Mouse (Mus musculus): Measurements from ENCODE around the gene Limk2. TPM values are rescaled to one million over a fixed set of nuclear protein-coding genes. Genes with fewer than 3 reads are reported as not detected.

Limk2 gene
- total and polyA plus RNA-seq, 2 experiments from 2014 or later, result 98.6 to 173 TPM

DNA sequence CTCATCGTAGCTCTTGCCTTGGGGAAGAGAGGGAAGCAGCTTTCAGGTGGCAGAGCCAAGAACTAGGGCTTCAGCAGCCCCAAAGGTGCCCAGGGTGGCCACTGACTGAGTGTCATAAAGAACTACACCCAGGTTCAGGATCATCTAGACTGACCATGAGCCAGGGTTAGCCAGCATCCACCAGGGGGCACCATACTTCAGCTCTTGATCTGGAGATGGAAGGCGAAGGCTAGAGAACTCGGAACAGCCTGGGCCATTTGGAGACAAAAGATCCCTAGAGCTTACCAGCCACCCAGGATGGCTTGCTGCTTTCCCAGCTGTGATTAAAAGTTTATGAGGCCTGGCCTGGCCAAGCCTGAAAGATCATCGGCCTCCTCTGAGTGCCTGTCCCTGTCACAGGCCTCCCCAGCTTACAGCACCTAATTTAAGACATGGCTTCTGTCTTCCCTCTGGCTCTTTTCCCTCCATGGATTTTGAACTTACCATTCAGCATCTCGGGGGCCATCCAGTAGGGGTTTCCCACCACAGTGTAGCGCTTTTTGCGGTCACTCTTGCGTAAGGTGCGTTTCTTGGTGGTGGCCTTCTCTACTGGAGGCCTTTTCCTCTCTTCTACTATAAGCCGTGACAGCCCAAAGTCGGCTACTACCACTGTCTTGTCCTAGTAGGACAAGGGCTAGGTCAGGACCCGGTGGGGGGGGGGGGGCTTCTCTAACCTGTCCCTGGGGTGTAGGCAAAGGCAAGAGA lies 61.7 kb downstream of the Limk2 start:
- Histone ChIP-seq H3K9ac (no peak overlapping the region), H3K9me3 (ENCODE audit: low read length) (no peaks in the 10 kb centered on the region), H3K4me1 (ENCODE audit: insufficient read depth) (no peaks in the 10 kb centered on the region), H3K27me3 (ENCODE audit: insufficient read depth, low read length) (no peaks in the 10 kb centered on the region), H3K36me3 (ENCODE audit: insufficient read depth) (peaks cover 82% of the 10 kb centered on the region), H3K4me3 (ENCODE audit: low read depth, low read length) (no peak overlapping the region), H3K4me2 (ENCODE audit: low read depth) (no peak overlapping the region), H3K27ac (ENCODE audit: low read depth, low read length) (no peak overlapping the region)
- DNase-seq, result peak; percentile 85
- peak; percentile 88 for ATAC-seq
- WGBS, result 65% methylated on average over 12 of the region's 12 CpGs
- peak; percentile 83 for TF ChIP-seq CTCF (IDR thresholded peaks at IDR 0.05; ENCODE audit: low read depth)

DNA sequence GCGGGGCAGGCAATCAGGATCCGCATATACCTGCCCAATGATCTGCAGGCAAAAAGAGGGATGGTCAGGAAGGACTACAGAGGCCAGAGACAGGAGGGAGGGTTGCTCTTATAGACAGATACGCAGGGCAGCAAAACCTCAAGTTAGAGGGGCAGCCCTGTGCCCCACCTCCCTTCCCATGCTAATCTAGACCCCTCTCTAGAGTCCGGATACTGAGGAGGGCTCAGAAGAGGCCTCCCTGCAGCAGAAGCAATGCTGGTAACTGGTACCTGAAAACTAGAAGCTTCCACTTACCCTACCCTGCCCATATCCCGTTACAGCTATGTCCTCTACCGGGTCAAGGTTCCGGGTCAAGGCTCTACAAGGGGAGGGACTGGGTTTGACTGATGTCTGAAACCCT lies 62.6 kb downstream of the Limk2 start:
- no peak overlapping the region for H3K4me3 ChIP-seq (ENCODE audit: low read depth, low read length)
- no peak for TF ChIP-seq CTCF (IDR thresholded peaks at IDR 0.05; ENCODE audit: low read depth)
- H3K4me1 ChIP-seq (ENCODE audit: insufficient read depth), result no peaks in the 10 kb centered on the region
- ATAC-seq (no peak), DNase-seq (no peak)
- no peaks in the 10 kb centered on the region for H3K27me3 ChIP-seq (ENCODE audit: insufficient read depth, low read length)
- H3K36me3 ChIP-seq (ENCODE audit: insufficient read depth), result peaks cover 84% of the 10 kb centered on the region
- no peak overlapping the region for H3K4me2 ChIP-seq (ENCODE audit: low read depth)
- H3K27ac ChIP-seq (ENCODE audit: low read depth, low read length), result no peak overlapping the region
- no peaks in the 10 kb centered on the region for H3K9me3 ChIP-seq (ENCODE audit: low read length)
- WGBS, result 94% methylated on average over 7 of the region's 7 CpGs
- H3K9ac ChIP-seq, result no peak overlapping the region

DNA sequence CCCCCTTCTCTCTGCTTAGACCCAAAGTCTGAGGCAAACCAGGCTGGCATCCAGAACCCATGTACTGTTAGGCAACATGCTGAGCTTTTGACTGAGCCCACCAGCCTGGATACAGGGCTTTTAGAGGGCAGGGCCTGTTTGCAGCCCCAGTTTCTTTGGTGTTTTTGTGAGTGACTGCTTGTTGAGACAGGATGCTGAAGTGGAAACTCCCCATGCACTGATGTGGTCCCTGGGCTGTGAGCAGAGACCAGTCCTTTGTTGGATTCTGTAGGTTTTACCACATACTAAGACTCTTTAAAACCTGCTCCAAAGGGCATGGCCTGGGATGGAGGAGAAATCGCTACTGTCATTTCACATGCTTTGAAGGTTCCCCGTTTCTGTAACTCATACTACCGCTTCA lies 64.1 kb downstream of the Limk2 start:
- no peaks in the 10 kb centered on the region for H3K9me3 ChIP-seq (ENCODE audit: low read length)
- no peak for ATAC-seq
- WGBS, result 77% methylated on average over 3 of the region's 3 CpGs
- no peak overlapping the region for H3K4me3 ChIP-seq (ENCODE audit: low read depth, low read length)
- no peak overlapping the region for H3K9ac ChIP-seq
- no peak for DNase-seq
- no peaks in the 10 kb centered on the region for H3K27me3 ChIP-seq (ENCODE audit: insufficient read depth, low read length)
- no peak overlapping the region for H3K27ac ChIP-seq (ENCODE audit: low read depth, low read length)
- TF ChIP-seq CTCF (IDR thresholded peaks at IDR 0.05; ENCODE audit: low read depth), result no peak
- H3K4me2 ChIP-seq (ENCODE audit: low read depth), result no peak overlapping the region
- H3K4me1 ChIP-seq (ENCODE audit: insufficient read depth), result no peaks in the 10 kb centered on the region
- peaks cover 72% of the 10 kb centered on the region for H3K36me3 ChIP-seq (ENCODE audit: insufficient read depth)

DNA sequence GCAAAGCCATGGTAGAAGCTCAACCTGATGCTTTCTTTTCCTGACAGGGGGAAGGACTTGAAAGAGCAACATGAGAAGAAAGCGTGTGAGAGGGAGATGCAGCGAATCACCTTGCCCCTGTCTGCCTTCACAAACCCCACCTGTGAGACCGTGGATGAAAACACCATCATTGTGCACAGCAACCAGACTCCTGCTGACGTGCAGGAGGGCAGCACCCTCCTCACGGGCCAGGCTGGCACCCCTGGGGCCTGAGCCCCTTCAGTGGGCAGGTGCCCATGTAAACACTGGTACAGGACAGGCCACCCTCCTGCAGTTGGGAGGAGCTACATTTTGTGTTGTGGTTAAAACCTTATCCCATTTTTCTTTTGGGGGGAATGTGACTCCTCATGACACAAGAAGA lies 67.5 kb downstream of the Limk2 start:
- ATAC-seq (no peak), DNase-seq (no peak)
- Histone ChIP-seq H3K4me2 (ENCODE audit: low read depth) (no peak overlapping the region), H3K9me3 (ENCODE audit: low read length) (no peaks in the 10 kb centered on the region), H3K4me1 (ENCODE audit: insufficient read depth) (0 out of 2 replicates have a peak, but pooled peaks cover 4% of the 10 kb centered on the region), H3K36me3 (ENCODE audit: insufficient read depth) (peaks cover 52% of the 10 kb centered on the region), H3K27ac (ENCODE audit: low read depth, low read length) (no peak overlapping the region), H3K4me3 (ENCODE audit: low read depth, low read length) (no peak overlapping the region), H3K9ac (no peak overlapping the region), H3K27me3 (ENCODE audit: insufficient read depth, low read length) (no peaks in the 10 kb centered on the region)
- no peak for TF ChIP-seq CTCF (IDR thresholded peaks at IDR 0.05; ENCODE audit: low read depth)
- WGBS, result 79% methylated on average over 5 of the region's 5 CpGs

DNA sequence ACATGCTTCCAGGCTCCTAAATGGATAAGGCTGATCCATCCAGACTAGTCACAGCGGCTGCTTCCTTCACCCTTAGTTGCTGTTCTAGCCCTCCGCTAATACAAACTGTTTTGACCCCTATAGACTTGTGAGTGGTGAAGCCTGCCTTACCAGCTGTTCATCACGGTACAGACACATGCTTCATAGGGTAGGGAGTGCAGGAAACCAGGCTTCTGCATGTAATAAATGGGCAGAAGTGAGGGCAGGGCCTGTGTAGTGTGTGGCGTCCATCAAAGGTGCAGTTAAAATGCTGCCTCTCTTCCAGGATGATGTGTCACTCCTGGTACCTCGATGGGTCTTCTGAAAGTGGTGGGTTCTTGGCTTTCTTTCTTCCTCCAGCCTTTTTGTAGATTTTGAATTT lies 71.0 kb downstream of the Limk2 start:
- Histone ChIP-seq H3K9me3 (ENCODE audit: low read length) (no peaks in the 10 kb centered on the region), H3K36me3 (ENCODE audit: insufficient read depth) (peaks cover 35% of the 10 kb centered on the region), H3K27me3 (ENCODE audit: insufficient read depth, low read length) (no peaks in the 10 kb centered on the region), H3K4me2 (ENCODE audit: low read depth) (no peak overlapping the region), H3K4me3 (ENCODE audit: low read depth, low read length) (no peak overlapping the region), H3K4me1 (ENCODE audit: insufficient read depth) (0 out of 2 replicates have a peak, but pooled peaks cover 4% of the 10 kb centered on the region), H3K9ac (no peak overlapping the region), H3K27ac (ENCODE audit: low read depth, low read length) (no peak overlapping the region)
- DNase-seq (no peak), ATAC-seq (no peak; the same call in none of the 2 replicates)
- WGBS, result 51% methylated on average over 5 of the region's 5 CpGs
- TF ChIP-seq CTCF (IDR thresholded peaks at IDR 0.05; ENCODE audit: low read depth), result no peak

DNA sequence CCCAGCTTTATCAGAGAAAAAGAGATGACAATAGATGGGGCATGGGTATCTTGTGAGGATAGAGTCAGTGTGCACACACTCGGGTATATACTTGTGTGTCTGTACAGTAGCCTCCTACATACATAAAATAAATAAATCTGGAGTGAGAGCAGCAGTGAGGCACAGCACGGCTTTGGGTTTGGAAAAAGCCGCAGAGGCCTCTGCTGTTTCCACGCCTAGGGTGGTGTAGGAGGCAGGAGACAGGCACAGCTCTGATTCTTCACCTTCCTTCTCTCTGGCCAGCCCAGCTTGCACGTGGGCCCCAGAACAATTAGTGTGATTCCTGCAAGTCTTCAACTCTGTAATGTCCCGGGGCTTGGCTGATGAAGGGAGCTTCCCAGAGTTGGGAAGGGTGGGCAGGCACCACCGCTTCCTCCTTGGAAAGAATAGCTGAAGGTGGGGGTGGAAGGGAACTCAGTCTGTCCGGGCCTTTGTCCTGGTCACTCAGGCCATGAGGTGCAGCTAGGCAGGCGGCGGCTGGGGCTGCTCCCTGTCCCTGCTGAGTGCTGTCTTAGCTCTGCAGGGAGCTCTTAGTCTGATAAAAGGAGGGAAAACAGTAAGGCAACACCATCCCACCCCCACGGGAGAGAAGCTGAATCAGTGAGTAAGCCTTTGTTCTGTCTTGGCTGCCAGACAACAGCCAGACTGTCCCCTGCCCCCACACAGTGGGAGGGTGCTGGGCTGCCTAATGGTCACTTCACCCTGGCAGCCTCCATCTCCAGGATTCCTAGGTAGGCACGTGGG lies 71.6 kb downstream of the Limk2 start:
- Histone ChIP-seq H3K9ac (no peak overlapping the region), H3K4me2 (ENCODE audit: low read depth) (no peak overlapping the region), H3K27ac (ENCODE audit: low read depth, low read length) (peak overlapping the region; percentile 36; the same call in 1 of the 2 replicates), H3K4me3 (ENCODE audit: low read depth, low read length) (no peak overlapping the region), H3K9me3 (ENCODE audit: low read length) (no peaks in the 10 kb centered on the region), H3K27me3 (ENCODE audit: insufficient read depth, low read length) (no peaks in the 10 kb centered on the region), H3K36me3 (ENCODE audit: insufficient read depth) (peaks cover 29% of the 10 kb centered on the region), H3K4me1 (ENCODE audit: insufficient read depth) (peaks cover 4% of the 10 kb centered on the region; the same call in 1 of the 2 replicates)
- peak; percentile 50 for DNase-seq
- no peak for TF ChIP-seq CTCF (IDR thresholded peaks at IDR 0.05; ENCODE audit: low read depth)
- 5% methylated on average over 12 of the region's 12 CpGs for WGBS
- peak; percentile 60 for ATAC-seq

DNA sequence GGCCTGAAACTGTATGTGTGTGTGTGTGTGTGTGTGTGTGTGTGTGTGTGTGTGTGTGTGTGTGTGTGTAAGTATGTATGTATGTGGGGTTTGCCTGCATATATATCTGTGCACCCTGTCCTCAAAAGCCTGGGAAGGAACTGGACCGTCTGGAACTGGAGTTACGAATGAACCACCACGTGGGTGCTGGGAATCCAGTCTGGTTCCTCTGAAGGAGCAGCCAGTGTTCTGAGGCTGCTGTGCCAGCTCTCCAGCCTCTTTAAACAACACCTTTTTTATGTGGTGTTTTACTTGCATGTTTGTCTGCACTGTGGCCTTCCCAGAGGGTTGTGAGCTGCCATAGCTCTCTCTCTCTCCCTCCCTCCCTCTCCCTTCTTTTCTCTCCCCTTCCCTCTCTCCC lies 72.4 kb downstream of the Limk2 start:
- no peak overlapping the region for H3K27ac ChIP-seq (ENCODE audit: low read depth, low read length)
- no peak overlapping the region for H3K4me3 ChIP-seq (ENCODE audit: low read depth, low read length)
- 70% methylated on average over 3 of the region's 3 CpGs for WGBS
- no peak overlapping the region for H3K4me2 ChIP-seq (ENCODE audit: low read depth)
- H3K9me3 ChIP-seq (ENCODE audit: low read length), result no peaks in the 10 kb centered on the region
- peaks cover 4% of the 10 kb centered on the region; the same call in 1 of the 2 replicates for H3K4me1 ChIP-seq (ENCODE audit: insufficient read depth)
- no peak overlapping the region for H3K9ac ChIP-seq
- H3K27me3 ChIP-seq (ENCODE audit: insufficient read depth, low read length), result no peaks in the 10 kb centered on the region
- DNase-seq (no peak), ATAC-seq (no peak)
- H3K36me3 ChIP-seq (ENCODE audit: insufficient read depth), result peaks cover 22% of the 10 kb centered on the region
- no peak for TF ChIP-seq CTCF (IDR thresholded peaks at IDR 0.05; ENCODE audit: low read depth)
